Mouse (Mus musculus): ENCODE results near the gene Ofcc1. TPM values are rescaled to one million over a fixed set of nuclear protein-coding genes. Genes with fewer than 3 reads are reported as not detected.

Ofcc1 gene
- polyA plus RNA-seq (2012; rRNA removed) = not detected in 2 replicates

DNA sequence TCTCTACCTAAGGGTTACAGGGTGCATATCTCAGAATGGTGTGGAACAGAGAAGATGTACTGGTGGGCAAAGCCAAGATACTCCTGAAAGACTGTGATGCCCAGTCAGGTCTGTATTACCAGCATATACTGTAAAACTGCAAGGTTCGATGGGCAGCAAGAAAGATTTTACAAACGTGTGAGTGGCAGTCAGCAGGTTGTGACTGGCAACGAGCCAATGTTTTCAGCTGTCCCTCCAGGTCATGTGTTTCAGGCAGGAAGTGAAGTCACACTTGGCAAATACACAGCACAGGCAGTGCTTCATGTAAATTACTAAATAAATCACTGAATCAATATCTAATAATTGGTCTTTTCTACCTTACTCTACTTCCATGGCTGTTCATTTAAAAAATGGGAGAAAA, at the start of gene Ofcc1:
Gene Ofcc1 (minus strand): TSS at position 163 of the 400 bp plus-strand sequence.
- TF ChIP-seq CTCF (IDR thresholded peaks at IDR 0.05; ENCODE audit: insufficient read depth, low read length) = no peak
- no peak for TF ChIP-seq POLR2A (IDR thresholded peaks at IDR 0.05; ENCODE audit: borderline replicate concordance, extremely low read depth, low read depth, low read length)
- no peak within 1 kb of the TSS for H3K4me3 ChIP-seq (replicated peaks; ENCODE audit: extremely low read depth, low read depth, low read length)
- 24% methylated on average over 3 of the region's 3 CpGs for whole genome bisulfite sequencing
- no peaks in the 10 kb centered on the region for H3K4me1 ChIP-seq (ENCODE audit: control insufficient read depth, insufficient read depth, low read length)
- DNase-seq = no peak

DNA sequence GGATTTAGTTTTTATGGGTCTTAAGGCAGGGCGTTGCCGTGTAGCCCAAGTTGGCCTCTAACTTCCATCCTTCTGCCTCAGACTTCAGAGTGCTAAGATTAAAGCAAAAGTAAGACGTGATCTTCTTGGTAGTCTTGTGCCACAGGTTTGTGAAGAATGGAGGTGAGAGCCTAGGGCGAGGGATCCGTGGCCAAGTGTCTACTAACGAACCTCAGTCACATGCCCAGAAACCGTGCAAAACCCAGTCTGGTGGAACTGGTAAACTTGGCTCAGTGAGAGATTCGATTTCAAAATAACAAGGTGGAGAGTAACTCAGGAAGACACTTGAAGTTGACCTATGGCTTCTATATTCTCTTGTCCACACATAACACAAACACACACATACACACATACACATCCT, 28.9 kb upstream of the Ofcc1 start:
- 88% methylated on average over 8 of the region's 8 CpGs for WGBS
- DNase-seq = no peak
- Histone ChIP-seq H3K4me3 (replicated peaks; ENCODE audit: extremely low read depth, low read depth, low read length) (no peak overlapping the region), H3K4me1 (ENCODE audit: control insufficient read depth, insufficient read depth, low read length) (no peaks in the 10 kb centered on the region)
- TF ChIP-seq POLR2A (IDR thresholded peaks at IDR 0.05; ENCODE audit: borderline replicate concordance, extremely low read depth, low read depth, low read length) = no peak
- TF ChIP-seq CTCF (IDR thresholded peaks at IDR 0.05; ENCODE audit: insufficient read depth, low read length) = no peak

DNA sequence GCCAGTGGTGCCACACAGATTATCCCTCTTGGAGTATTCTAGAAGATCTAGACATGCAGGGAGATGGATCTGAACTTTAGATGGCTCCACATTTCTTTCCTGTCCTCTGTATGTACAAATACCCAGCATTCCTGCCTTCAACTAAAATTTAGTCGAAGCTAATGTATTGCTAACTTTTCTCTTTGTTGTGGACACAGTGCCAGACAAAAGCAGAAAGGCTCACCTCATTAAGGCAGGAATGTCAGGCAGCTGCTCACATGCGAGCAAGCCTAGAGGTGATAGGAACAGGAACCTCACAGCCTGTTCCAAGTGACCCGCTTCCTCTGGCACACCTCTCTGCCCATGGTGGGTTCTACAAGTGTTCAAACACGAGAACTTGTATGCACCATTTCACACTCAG, 26.2 kb upstream of the Ofcc1 start:
- no peak for DNase-seq
- Histone ChIP-seq H3K4me1 (ENCODE audit: control insufficient read depth, insufficient read depth, low read length) (no peaks in the 10 kb centered on the region), H3K4me3 (replicated peaks; ENCODE audit: extremely low read depth, low read depth, low read length) (no peak overlapping the region)
- TF ChIP-seq CTCF (IDR thresholded peaks at IDR 0.05; ENCODE audit: insufficient read depth, low read length) = no peak
- TF ChIP-seq POLR2A (IDR thresholded peaks at IDR 0.05; ENCODE audit: borderline replicate concordance, extremely low read depth, low read depth, low read length) = no peak
- WGBS = 49% methylated on average over 4 of the region's 4 CpGs

DNA sequence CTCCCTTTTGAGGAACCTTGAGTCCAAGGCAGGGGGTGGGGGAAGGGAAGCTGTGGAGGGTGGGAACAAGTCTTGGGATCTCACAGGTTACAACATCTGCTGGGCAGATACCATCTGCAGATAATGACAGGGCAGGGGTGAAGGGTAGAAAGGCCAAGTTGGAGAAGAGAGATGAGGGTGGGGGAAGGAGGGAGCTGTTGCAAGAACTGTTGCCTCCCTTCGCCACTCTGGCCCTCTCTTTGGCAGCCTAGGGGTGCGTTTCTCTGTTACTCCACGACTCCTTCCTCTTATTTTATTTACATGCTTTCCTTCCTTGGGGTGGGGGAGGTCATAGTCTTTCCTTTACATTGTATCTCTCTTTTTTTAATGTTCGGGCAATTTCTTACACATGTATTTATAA, 23.7 kb upstream of the Ofcc1 start:
- WGBS = 66% methylated on average over 4 of the region's 4 CpGs
- Histone ChIP-seq H3K4me3 (replicated peaks; ENCODE audit: extremely low read depth, low read depth, low read length) (no peak overlapping the region), H3K4me1 (ENCODE audit: control insufficient read depth, insufficient read depth, low read length) (no peaks in the 10 kb centered on the region)
- DNase-seq = no peak
- TF ChIP-seq CTCF (IDR thresholded peaks at IDR 0.05; ENCODE audit: insufficient read depth, low read length) = no peak
- no peak for TF ChIP-seq POLR2A (IDR thresholded peaks at IDR 0.05; ENCODE audit: borderline replicate concordance, extremely low read depth, low read depth, low read length)

DNA sequence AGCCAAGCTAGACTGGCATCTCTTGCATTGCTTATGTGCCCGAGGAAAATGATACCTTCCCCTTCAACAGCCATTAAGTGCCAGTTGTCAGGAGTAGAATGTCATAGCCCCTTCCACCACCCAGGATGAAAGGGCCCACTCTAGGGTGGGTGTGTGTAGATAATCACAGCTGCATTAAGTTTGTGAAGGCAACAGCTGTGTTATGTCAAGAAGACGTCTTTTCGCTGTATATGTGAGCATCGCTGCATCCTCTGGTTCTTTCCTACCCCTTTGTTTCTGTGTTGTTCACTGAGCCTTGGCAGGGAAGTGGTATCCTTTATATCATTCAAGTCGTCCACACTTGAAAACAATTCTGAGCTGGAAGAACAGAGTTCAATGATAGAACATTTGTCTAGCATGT, 15.5 kb upstream of the Ofcc1 start:
- TF ChIP-seq POLR2A (IDR thresholded peaks at IDR 0.05; ENCODE audit: borderline replicate concordance, extremely low read depth, low read depth, low read length) = no peak
- no peak for TF ChIP-seq CTCF (IDR thresholded peaks at IDR 0.05; ENCODE audit: insufficient read depth, low read length)

DNA sequence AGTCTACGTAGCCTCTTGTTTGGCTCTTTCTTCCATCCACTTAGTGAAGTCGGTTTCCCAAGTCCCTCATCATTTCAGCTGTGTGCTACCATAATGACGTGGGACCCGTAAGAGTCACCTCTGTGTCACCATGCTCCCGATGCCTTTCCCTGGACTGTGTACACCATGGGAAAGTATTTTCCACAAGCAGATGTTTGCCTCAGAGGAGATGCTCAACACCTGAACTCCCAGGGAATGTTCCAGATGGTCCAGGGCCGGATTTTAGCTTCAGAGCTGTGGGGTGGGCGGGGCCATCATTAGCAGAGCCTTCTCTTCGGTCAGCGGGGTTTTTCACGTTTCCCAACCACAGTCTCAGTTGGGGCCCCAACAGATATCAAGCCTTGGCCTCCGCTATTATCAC, 5.5 kb upstream of the Ofcc1 start:
- WGBS = 79% methylated on average over 11 of the region's 11 CpGs
- Histone ChIP-seq H3K4me1 (ENCODE audit: control insufficient read depth, insufficient read depth, low read length) (no peaks in the 10 kb centered on the region), H3K4me3 (replicated peaks; ENCODE audit: extremely low read depth, low read depth, low read length) (no peak overlapping the region)
- TF ChIP-seq CTCF (IDR thresholded peaks at IDR 0.05; ENCODE audit: insufficient read depth, low read length) = no peak
- no peak for TF ChIP-seq POLR2A (IDR thresholded peaks at IDR 0.05; ENCODE audit: borderline replicate concordance, extremely low read depth, low read depth, low read length)
- no peak for DNase-seq

More for the DNA sequence above, 15.5 kb upstream of the Ofcc1 start:
- Histone ChIP-seq H3K4me1 (ENCODE audit: control insufficient read depth, insufficient read depth, low read length) (no peaks in the 10 kb centered on the region), H3K4me3 (replicated peaks; ENCODE audit: extremely low read depth, low read depth, low read length) (no peak overlapping the region)
- DNase-seq = no peak
- 44% methylated on average over 5 of the region's 5 CpGs for WGBS

DNA sequence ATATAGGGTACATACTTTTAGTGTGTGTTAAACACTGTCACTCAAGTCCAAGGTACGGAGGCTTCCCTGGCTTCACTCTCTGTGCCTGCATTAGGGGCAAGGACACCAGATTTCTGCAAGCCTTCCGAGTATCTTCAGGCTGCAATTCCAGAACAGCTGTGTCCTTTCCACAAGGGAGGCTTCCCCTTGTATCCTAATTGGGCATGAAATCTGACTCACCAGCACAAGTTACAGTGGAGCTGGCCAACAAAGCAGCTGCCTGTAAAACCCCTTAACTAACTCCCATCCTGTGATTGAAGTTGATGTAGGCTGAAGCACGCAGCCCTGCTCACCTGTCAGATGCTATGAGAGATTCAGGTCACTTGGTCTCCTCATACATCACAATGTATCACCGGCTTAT, 3.6 kb upstream of the Ofcc1 start:
- DNase-seq = no peak
- TF ChIP-seq POLR2A (IDR thresholded peaks at IDR 0.05; ENCODE audit: borderline replicate concordance, extremely low read depth, low read depth, low read length) (no peak), CTCF (IDR thresholded peaks at IDR 0.05; ENCODE audit: insufficient read depth, low read length) (no peak)
- H3K4me1 ChIP-seq (ENCODE audit: control insufficient read depth, insufficient read depth, low read length) = no peaks in the 10 kb centered on the region
- 66% methylated on average over 4 of the region's 4 CpGs for WGBS
- no peak overlapping the region for H3K4me3 ChIP-seq (replicated peaks; ENCODE audit: extremely low read depth, low read depth, low read length)

DNA sequence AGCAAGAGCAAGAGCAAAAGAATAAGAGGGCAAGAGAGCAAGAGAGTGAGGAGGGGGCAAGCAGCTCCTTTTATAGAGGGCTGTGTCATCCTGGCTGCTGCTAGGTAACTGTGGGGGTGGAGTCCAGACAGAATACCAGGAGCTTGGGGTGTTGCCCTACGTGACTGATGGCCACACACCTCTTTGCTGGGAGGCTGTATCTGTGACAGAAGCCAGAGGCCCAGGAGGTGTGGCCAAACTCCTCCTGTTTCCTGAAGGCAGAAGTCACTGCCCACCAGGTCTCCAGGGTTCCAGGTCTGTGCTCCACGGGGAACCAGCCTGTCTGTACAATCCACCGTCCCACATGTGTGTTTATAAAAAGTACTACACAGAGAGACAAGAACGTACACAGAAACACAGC, 558 bp downstream of the Ofcc1 start:
- DNase-seq = no peak
- Histone ChIP-seq H3K4me3 (replicated peaks; ENCODE audit: extremely low read depth, low read depth, low read length) (no peak overlapping the region), H3K4me1 (ENCODE audit: control insufficient read depth, insufficient read depth, low read length) (no peaks in the 10 kb centered on the region)
- no peak for TF ChIP-seq CTCF (IDR thresholded peaks at IDR 0.05; ENCODE audit: insufficient read depth, low read length)
- TF ChIP-seq POLR2A (IDR thresholded peaks at IDR 0.05; ENCODE audit: borderline replicate concordance, extremely low read depth, low read depth, low read length) = no peak
- 57% methylated on average over 4 of the region's 4 CpGs for WGBS

DNA sequence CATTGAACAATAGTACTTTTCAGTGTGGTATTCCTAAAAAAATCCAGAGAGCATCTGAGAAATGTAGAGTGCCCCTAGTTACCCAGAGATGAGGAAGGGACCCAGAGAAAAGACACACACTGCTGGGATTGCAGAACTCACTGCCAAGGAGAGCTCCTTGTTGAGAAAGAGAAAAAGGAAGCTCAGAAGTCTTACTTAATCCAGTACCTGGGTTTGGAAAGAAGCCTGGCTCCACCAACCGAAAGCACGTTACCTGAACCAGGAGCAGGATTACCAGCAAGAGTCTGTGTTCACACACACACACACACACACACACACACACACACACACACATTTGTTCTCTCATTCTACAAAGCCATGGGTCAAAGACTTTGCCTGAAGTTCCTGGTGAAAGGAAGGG, 14.2 kb downstream of the Ofcc1 start:
- no peak overlapping the region for H3K4me3 ChIP-seq (replicated peaks; ENCODE audit: extremely low read depth, low read depth, low read length)
- TF ChIP-seq CTCF (IDR thresholded peaks at IDR 0.05; ENCODE audit: insufficient read depth, low read length) (no peak), POLR2A (IDR thresholded peaks at IDR 0.05; ENCODE audit: borderline replicate concordance, extremely low read depth, low read depth, low read length) (no peak)
- no peaks in the 10 kb centered on the region for H3K4me1 ChIP-seq (ENCODE audit: control insufficient read depth, insufficient read depth, low read length)
- DNase-seq = no peak
- WGBS = 86% methylated on average over 2 of the region's 2 CpGs

DNA sequence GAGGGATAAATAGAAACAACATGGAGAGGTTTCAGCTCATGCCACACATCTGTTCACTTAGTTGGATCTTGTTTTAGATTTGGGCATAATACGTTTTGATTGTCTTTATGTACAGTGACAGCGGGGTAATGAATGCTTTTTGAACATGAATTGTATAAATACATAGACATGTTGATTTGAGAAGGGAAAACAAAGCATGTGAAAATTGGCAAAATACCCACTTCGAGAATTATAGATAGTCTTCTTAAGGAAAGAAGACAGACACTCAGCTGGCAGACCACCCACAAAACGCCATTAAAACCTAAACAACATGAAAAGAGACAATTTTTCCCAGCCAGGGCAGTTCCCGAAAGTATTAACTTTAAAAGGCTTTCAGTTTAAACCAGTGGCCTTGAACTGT, 37.9 kb downstream of the Ofcc1 start:
- no peak for DNase-seq
- H3K4me1 ChIP-seq (ENCODE audit: control insufficient read depth, insufficient read depth, low read length) = no peaks in the 10 kb centered on the region
- H3K4me3 ChIP-seq (replicated peaks; ENCODE audit: extremely low read depth, low read depth, low read length) = no peak overlapping the region
- 64% methylated on average over 5 of the region's 5 CpGs for WGBS
- TF ChIP-seq CTCF (IDR thresholded peaks at IDR 0.05; ENCODE audit: insufficient read depth, low read length) (no peak), POLR2A (IDR thresholded peaks at IDR 0.05; ENCODE audit: borderline replicate concordance, extremely low read depth, low read depth, low read length) (no peak)
